Mouse (Mus musculus): ENCODE data around the gene Hnf1b. TPM values are rescaled to one million over a fixed set of nuclear protein-coding genes. Genes with fewer than 3 reads are reported as not detected.
A peak's percentile ranks its signal among the peaks of the same experiment; 100 is the strongest.

Gene Hnf1b
- total RNA-seq, 2 experiments from 2014 or later: 0.23 to 0.75 TPM

DNA sequence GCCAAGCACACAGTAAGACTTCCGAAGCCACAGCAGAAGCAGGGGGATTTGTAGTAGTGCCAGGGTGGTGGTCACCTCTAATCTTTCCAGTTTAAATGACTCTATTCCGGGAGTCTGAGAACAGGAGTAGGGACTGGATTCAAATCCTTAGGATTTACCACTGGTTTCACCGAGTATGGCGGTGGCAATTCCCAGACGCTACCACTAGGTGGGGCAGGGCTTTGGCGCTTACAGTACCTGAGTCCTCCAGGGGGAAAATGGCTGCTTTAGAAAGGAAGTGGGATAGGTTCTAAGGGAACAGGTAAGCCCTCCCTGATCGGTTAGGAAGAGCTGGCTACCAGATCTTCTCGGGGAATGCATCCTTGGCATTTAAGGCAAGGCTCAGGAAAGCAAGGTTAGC, 17.5 kb upstream of the Hnf1b start:
- no peak overlapping the region for H3K4me3 ChIP-seq
- DNase-seq (ENCODE audit: extremely low spot score in 1 of 2, low spot score in 2 of 2): no peak
- H3K27ac ChIP-seq: no peak overlapping the region
- TF ChIP-seq CTCF (IDR thresholded peaks at IDR 0.05): peak; percentile 61
- intact Hi-C loops (cut with DNase I): no loop called here

DNA sequence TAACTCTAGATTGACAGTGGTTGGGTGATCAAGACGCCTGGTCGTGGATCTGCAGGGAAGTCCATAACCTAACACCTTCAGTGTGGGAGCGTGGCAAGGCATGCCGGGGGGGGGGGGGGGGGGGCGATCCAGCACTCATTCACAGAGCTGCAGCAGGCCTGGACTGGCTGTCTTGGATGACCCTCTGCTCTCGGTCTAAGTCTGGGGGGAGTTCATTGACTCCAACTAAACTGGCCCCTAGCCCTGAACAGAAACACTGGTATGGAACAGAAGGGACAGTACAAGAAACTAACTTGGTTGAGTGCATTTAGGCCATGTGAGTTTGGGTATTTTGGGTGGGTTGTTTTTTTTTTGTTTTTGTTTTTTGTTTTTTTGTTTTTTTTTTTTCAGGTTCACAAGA, 16.3 kb upstream of the Hnf1b start:
- TF ChIP-seq CTCF (IDR thresholded peaks at IDR 0.05): no peak
- Histone ChIP-seq H3K4me3 (no peak overlapping the region), H3K27ac (no peak overlapping the region)
- intact Hi-C loops (cut with DNase I): no loop called here
- no peak for DNase-seq (ENCODE audit: extremely low spot score in 1 of 2, low spot score in 2 of 2)

DNA sequence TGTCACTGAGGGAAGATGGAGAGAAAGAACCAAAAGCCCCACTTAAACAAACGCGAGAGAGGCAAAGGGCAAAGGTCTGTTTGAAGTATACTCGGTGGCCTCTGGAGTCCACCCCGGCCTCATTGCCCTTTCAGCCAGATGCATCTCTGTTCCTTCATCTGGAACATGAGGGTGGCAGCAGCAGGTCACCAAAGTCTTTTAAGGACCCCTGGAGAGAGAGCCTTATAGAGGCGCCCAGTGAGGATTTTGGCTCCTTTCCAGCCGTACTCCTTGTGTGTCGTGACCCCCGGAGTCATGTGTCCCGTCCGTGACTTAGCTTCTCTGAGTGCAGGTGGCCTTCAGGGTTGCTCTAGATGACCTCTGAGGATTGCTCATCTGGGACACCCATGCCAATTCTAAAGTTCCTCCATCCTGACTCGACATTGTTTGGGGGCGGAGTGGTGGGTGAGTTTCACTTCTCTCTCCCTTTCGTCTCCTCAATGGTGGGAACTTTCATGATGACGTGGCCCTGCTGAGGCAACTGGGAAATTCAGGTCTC, 15.8 kb upstream of the Hnf1b start:
- no peak overlapping the region for H3K27ac ChIP-seq
- DNase-seq (ENCODE audit: extremely low spot score in 1 of 2, low spot score in 2 of 2): no peak
- intact Hi-C loops (cut with DNase I): no loop called here
- TF ChIP-seq CTCF (IDR thresholded peaks at IDR 0.05): no peak
- H3K4me3 ChIP-seq: no peak overlapping the region

DNA sequence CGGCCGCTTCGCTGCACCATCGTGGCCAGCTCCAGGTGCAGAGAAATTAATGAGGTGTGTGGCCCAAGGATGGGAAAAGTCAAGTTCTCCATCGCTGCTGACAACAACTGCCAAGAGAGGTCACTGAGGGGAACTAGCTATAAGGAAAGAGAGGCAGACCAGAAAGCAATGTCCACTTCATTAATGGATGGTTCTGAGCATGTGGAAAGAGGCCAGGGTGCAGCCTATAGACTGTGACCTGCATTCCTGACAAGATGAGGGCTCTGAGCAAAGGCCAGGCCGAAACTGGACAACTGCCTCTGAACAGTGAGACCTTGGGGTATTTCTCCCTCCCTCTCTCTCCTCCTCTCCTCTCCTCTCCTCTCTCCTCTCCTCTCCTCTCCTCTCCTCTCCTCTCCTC, 10.4 kb upstream of the Hnf1b start:
- no peak for TF ChIP-seq CTCF (IDR thresholded peaks at IDR 0.05)
- no peak for DNase-seq (ENCODE audit: extremely low spot score in 1 of 2, low spot score in 2 of 2)
- Histone ChIP-seq H3K27ac (no peak overlapping the region), H3K4me3 (no peak overlapping the region)
- intact Hi-C loops (cut with DNase I): no loop called here

DNA sequence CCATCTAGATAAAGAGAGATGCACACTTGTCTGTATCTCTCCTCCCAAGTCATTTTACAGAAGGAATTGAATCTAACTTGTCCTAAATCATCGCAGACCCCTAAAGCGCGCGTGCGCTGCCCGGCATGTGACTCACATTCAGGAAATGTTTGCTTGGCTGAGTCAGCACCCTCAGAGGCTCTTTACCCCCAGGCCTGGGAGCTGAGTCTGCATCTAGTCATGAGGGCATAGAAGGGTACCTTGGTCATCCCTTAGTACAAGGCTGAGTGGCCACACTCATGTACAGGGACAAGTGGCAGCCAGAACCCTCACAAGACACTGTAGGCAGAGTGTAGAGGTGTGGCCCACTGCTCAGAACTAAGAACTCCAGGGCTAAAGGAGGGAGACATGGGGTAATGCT, 6.3 kb upstream of the Hnf1b start:
- no peak overlapping the region for H3K27ac ChIP-seq
- intact Hi-C loops (cut with DNase I): no loop called here
- H3K4me3 ChIP-seq: no peak overlapping the region
- TF ChIP-seq CTCF (IDR thresholded peaks at IDR 0.05): no peak
- DNase-seq (ENCODE audit: extremely low spot score in 1 of 2, low spot score in 2 of 2): no peak

DNA sequence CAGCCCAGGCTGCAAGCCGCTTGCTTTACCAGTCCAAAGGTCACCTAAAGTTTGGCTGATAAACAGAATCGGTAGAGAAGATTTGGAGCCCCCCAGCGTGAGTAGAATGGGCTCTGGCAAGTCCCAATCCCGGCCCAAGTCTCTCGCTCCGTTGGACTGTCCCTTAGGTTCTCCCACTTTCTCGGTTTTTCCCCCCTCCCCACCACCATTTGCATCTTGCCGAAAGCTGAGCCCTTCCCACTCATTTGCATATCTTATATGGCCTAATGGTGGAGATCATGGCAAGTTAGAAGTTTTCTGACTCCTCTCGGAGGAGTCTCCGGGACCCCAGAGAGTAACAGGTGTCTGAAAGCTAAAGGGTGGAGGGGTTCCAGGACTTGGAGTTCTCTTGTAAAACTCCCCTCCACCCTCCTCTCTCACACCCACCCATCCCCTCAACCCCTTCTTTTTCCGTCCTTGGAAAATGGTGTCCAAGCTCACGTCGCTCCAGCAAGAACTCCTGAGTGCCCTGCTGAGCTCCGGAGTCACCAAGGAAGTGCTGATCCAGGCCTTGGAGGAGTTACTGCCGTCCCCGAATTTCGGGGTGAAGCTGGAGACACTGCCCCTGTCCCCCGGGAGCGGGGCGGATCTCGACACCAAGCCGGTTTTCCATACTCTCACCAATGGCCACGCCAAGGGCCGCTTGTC, 866 bp downstream of the Hnf1b start:
- DNase-seq (ENCODE audit: extremely low spot score in 1 of 2, low spot score in 2 of 2): no peak
- no peak overlapping the region for H3K4me3 ChIP-seq
- no peak overlapping the region for H3K27ac ChIP-seq
- intact Hi-C loops (cut with DNase I): loop anchor here (5.0 kb wide), 1 partner anchor 1992 kb away; no protein-coding TSS in a partner anchor
- TF ChIP-seq CTCF (IDR thresholded peaks at IDR 0.05): no peak

DNA sequence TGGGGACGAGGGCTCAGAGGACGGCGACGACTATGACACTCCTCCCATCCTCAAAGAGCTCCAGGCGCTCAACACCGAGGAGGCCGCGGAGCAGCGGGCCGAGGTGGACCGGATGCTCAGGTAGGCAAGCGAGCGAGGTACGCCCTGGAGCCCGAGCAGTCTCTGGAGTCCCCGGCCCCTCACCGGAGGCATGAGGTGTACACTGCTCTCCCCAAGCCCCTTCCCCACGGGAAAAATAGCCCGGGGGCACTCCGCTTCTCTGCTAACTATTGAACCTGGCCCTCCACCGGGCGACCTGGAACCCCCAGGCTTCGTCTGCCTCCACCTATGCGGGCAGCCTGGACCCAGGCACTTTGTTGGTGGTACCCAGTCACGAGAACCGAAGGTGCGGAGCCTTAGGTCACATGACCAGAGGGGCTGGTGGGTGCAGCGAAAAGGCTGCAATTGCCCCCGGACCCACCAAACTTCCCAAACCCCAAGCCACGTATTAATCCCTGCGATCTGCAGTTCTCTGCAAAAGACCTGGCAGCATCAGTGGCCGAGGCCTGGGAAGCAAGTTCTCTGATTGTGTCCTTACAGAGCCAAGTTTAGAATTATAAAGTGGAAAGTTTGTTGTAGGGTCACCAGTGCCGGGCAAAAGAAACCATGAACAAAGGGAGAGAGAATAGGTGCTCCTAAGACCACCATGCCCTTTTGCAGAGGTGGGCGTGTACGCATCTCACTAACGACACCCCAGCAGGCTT, 1.6 kb downstream of the Hnf1b start:
- DNase-seq (ENCODE audit: extremely low spot score in 1 of 2, low spot score in 2 of 2): no peak
- no peak for TF ChIP-seq CTCF (IDR thresholded peaks at IDR 0.05)
- H3K27ac ChIP-seq: no peak overlapping the region
- intact Hi-C loops (cut with DNase I): loop anchor here (5.0 kb wide), 1 partner anchor 1991 kb away; no protein-coding TSS in a partner anchor
- H3K4me3 ChIP-seq: no peak overlapping the region

DNA sequence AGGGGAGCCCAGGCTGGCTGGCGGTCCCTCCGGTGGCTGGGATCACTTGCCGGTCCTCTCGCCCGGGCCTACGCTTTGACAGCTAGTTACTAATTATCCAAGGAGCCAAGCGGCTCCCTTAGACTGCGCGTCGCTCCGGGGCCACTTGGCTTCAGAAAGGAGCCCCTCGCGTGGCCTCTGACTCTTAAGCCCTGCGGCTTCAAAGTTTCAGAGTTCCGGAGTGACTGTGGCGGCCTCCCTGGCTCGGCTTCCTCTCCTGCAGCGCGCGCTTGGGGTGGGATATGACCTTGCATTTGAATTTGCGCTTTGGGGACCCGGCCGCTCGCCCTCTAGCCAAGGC, 2.1 kb downstream of the Hnf1b start:
- intact Hi-C loops (cut with DNase I): loop anchor here (5.0 kb wide), 1 partner anchor 1990 kb away; no protein-coding TSS in a partner anchor
- no peak for DNase-seq (ENCODE audit: extremely low spot score in 1 of 2, low spot score in 2 of 2)
- Histone ChIP-seq H3K27ac (no peak overlapping the region), H3K4me3 (no peak overlapping the region)
- no peak for TF ChIP-seq CTCF (IDR thresholded peaks at IDR 0.05)

DNA sequence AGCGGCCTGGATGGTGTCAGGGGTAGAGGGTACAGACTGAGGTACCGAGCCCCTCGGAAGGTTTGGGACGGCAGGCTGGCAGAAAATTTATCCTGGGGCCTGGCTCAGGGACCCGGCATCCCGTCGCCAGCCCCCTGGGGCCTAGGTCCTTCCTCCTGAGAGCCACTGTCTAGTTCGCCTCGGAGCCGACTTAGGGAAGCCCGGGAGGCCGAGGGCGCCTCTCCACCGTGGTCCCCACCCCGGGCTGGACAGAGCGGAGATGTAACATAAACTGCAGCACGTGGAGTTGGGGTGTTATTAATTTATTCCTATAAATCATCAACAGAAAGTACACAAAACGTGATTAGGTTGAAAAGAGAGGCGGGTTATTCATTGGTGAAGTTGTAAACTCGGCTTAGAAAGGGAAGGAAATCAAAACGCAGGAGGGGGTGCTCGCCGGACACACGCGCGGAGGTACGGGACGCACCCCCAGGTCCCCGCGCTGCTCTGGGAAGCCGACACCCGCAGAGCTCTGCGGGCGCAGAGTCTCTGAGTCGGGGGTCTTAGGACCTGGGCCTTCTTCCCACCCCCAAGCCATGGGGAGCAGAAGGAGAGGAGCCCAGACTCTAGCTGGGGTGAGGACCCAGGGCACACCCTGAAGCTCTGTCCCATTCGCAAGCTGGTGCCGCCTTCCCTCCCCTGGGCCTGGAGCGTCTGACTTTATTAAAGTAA, 2.8 kb downstream of the Hnf1b start:
- intact Hi-C loops (cut with DNase I): loop anchor here (5.0 kb wide), 1 partner anchor 1990 kb away; no protein-coding TSS in a partner anchor
- no peak for DNase-seq (ENCODE audit: extremely low spot score in 1 of 2, low spot score in 2 of 2)
- Histone ChIP-seq H3K4me3 (no peak overlapping the region), H3K27ac (no peak overlapping the region)
- no peak for TF ChIP-seq CTCF (IDR thresholded peaks at IDR 0.05)

DNA sequence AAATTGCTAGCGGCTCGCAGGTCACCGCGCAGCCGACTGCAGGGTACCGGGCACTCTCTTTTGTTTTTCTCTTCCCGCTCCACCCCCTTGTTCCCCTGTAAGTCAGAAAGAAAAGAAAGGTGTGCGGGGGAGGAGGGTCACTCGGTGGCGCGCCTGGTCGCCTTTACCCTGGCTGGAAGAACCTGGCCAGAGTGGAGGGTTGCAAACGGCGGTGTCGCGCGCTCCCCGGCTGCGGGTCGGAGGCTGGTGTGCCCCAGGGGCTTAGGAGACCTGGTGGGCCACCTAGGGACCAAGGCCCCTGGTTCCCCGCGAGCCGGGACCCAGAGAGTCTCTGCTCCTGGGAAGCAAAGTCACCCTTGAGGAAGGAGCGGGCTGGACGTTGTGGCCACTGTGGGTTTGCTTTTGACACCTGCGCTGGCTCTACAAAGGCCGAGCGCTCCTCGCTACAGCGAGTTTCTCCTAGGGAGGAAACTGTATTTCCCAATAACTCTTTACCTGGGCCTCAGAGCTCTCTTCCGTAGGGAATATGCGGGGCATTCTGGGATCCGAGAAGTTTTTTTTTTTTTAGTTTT, 3.4 kb downstream of the Hnf1b start:
- Histone ChIP-seq H3K27ac (no peak overlapping the region), H3K4me3 (no peak overlapping the region)
- no peak for DNase-seq (ENCODE audit: extremely low spot score in 1 of 2, low spot score in 2 of 2)
- intact Hi-C loops (cut with DNase I): loop anchor here (5.0 kb wide), 1 partner anchor 1989 kb away; no protein-coding TSS in a partner anchor
- no peak for TF ChIP-seq CTCF (IDR thresholded peaks at IDR 0.05)

DNA sequence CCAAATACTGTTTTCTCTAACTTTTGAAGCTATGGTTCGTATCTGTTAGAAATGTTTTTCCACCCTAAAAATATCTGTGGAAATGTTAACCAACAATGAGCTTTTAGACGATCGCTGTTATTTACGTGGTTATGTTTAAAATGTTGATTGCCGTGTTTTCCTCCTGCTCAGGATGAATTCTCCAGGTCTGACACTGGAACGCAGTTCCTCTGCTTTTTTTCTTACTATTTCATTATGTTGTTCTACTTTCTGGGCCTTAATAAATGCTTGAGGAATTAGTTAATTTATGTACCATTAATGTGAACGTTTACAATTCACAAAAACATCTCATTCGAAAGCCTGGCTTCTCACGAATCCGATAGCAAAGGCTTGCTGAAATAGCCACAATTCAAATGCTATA, 4.2 kb downstream of the Hnf1b start:
- TF ChIP-seq CTCF (IDR thresholded peaks at IDR 0.05): no peak
- H3K4me3 ChIP-seq: no peak overlapping the region
- no peak overlapping the region for H3K27ac ChIP-seq
- DNase-seq (ENCODE audit: extremely low spot score in 1 of 2, low spot score in 2 of 2): no peak
- intact Hi-C loops (cut with DNase I): loop anchor here (2.0 to 5.0 kb wide), 2 partner anchors 663 to 1988 kb away; no protein-coding TSS in a partner anchor
